Mouse (Mus musculus): ENCODE measurements at regions not wholly inside any gene's neighbourhood (a gene's known extent, or its start where the extent isn't known, plus 50 kb on each side); places are given as distances from the start of the nearest gene placed in this dataset.
"Not testable (repeated sequence)": the region's sequence is repeated elsewhere in the genome, so short reads cannot be mapped to it uniquely, and the experiment has no call there.

DNA sequence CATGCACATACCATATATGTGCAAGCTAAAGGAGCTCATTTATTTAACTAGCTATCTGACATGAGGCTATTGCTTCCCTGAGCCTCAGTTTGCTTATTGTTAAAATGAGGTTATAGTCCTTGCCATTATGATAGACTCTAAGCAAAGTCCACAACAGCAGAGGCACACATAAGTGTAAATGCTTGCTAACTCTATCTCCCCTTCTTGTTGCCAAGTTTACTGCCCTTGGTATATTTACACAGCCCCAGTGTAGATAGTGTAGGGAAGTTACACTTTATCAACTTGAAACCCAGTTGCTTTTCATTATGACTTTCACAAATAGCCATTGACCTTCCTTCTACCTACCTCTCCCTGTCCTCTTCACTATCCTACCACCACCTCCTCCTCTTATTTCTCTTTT is 782.6 kb upstream of the Agtr1b start:
- DNase-seq (ENCODE audit: low read depth, low spot score), result no peak

DNA sequence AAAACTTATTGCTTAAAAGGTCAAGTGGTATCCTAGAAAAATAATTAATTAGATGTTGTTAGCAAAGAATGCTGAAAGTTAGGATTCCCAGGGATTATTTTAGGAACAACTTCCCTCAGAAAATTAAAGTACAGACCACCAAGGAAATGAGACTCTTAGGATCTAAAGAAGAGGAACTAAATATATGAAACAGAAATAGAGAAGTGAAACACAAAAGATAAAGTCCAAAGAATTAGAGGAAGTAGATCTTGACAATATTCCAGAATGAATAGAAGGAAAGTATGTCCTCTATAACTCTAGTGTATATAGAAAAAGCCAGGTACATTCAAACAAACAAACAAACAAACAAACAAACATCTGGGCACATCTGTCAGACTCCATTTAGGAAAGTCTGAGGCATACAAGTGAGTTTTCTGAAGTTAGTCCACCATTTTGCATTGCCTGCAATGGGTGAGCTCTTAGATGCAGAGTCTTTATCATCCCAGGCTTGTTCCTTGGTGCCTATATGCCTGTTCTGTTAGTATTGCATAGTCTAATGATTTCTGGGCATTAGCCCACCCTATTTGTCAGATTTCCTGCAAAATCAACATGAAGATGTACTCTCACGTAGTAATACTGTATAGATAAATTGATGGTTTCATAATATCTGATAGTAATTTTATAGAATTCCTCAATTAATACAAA is 762.0 kb upstream of the Agtr1b start:
- no peak for DNase-seq (ENCODE audit: low read depth, low spot score)

DNA sequence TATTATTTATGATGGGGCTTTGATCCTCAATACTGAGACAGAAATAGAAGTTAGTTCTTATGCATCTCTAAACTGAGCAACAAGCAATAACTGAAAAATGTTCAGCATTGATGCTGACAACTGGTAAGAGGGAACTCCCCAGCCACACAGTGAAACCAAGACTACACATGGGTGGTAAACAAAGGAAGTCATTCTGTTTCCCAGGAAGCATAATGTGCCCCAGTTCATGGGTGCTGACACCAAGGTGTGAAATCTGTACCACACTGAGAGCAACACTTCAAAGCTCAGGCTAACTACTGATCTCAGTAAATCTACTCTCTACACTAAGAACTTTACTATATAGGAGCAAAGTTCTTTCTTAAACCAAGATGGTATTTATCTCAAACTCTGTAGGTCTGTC is 759.2 kb upstream of the Agtr1b start:
- no peak for DNase-seq (ENCODE audit: low read depth, low spot score)

DNA sequence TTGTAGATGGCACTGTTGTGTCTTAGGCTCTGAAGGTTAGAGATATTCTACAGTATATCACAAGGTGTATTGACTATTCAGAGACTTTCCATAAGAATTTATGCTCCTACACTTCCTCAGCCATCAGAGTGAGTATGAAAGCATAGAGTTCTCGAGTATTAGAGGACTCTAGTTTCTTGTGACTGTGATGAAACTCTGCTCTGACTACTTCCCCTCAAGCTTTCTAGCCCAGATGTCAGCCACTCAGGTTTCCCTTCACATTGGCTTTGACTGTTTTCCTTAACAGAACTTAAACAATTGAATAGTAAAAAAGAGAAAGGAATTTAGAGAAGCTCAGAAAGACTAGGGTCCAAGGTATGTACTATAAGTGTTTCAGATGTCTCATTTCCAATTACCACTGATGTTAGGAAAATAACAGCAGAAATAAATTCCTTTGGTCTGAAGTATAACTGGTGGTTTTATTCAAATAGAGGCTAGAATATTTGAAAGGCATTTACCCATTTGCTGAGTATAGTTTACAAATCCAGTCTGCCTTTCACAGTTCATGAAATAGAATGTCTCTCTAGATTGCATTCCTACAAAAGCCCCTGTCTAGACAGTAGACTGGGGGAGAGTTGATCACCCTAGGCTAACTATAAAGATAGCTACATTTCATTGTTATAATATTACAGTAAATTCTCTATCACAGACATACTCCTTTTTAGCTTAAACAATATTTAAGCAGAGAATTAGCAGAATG is 751.4 kb upstream of the Agtr1b start:
- no peak for DNase-seq (ENCODE audit: low read depth, low spot score)

DNA sequence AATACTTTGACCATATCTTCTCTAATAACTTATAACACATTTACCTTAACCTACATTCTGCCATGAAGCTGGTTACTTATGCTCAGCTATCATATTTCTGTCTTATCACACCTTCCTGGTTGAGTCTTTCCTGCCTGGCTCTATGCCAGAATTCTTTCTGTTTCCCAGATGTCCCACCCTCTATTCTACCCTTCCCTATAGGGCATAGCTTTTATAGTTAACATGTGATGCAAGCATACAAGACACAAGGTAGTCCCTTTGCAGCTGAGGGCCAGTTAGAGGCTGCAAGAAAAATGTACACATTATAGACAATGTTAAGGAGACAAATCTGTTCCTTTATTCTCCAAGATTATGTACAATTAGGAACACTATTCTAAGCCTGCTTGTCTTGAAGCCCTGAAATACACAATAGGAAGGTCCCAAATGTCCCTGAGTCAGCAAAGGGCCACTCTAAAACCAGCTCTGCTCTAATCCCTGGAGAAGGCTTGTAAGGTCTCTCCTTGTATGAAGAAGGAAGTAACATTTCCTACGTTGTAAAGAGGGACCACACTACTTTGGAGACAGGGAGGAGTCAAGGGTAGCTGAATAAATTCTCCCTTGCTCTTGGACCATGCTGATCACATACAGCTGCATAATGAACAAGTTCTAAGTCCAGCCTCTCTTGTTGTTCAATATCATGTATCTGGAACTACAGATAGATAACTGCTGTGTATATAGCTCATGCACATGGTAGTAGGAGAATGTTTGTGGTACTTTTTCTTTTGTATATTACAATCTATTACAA is 745.0 kb upstream of the Agtr1b start:
- no peak for DNase-seq (ENCODE audit: low read depth, low spot score)

DNA sequence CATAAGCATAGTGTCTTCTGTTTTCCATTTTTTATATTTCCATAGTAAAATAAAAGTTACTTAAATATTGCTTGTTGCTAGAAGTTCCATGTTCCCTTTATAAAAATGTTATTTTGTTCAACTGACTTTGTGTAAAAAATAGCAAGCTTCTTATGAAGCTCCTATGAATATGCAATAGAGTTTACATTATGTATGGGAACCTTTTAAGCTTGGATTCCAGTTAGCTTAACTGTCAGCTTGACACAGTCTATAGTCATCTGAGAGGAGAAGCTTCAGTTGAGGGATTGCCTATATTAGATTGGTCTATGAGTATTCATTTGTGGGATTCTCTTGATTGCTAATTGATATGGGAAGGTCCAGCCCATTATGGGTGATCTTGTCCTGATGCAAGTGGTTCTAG is 723.2 kb upstream of the Agtr1b start:
- no peak for DNase-seq (ENCODE audit: low read depth, low spot score)

DNA sequence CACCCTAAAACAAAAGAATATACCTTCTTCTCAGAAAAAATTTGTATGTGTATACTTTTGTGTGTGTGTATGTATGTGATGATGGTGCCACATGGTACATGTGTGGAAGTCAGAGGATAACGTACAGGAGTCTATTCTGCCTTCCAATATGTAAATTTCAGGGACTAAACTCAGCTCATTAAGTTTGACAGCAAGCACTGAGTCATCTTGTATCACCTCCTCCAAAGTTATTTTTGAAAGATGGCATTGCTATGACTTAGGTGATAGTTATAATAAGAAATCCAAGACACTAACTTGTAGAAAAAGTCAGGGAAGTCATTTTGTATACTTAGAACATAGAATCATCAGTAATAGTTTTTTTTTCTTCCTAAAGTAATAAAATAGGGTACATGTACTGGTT is 719.4 kb upstream of the Agtr1b start:
- DNase-seq (ENCODE audit: low read depth, low spot score), result no peak

DNA sequence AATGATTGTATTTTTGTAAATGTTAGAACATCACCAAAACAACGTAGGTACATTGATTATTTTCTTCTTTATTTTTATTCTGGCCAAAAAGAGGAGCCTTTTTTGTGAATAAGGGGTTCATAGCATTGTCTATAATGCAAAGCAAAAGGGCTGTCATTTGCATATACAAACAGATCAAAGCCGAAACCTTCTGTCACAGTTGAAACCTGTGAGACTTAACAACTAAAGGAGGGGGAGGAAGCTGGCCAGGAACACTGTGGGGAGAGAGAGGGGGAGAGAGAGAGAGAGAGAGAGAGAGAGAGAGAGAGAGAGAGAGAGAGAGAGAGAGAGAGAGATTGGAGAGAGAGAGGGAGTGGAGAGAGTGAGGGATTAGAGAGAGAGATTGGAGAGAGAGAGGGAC is 710.6 kb upstream of the Agtr1b start:
- DNase-seq (ENCODE audit: low read depth, low spot score), result no peak

DNA sequence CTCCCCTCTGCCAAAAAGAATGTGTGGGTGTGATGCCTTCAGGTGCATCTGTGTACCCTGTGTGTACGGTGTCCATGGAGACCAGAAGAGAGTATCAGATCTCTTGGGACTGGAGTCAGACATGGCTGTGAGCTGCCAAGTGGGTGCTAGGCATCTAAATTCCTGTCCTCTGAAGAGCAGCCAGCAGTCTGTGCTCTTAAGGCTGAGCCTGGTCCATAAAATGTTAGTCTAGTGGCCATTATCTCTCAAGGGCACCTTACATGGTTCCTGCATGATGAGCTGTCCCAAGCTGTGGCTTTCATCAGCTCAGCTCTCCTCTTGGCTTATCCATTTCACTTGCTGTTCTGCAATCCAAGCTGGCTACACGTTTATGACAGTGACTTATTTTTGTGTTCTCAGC is 686.4 kb upstream of the Agtr1b start:
- DNase-seq (ENCODE audit: low read depth, low spot score), result not testable (repeated sequence)

DNA sequence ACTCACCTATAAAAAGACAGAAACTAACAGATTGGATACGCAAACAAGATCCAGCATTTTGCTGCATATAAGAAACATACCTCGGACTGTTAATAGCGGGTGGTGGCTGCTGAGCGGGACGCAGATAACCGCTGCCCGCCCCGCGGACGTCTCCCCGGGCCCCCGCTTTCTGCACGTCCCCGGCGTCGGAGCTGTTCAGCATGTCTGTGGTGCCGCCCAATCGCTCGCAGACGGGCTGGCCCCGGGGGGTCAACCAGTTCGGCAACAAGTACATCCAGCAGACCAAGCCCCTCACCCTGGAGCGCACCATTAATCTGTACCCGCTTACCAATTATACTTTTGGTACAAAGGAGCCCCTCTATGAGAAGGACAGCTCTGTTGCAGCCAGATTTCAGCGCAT is 682.4 kb upstream of the Agtr1b start:
- DNase-seq (ENCODE audit: low read depth, low spot score), result not testable (repeated sequence)

DNA sequence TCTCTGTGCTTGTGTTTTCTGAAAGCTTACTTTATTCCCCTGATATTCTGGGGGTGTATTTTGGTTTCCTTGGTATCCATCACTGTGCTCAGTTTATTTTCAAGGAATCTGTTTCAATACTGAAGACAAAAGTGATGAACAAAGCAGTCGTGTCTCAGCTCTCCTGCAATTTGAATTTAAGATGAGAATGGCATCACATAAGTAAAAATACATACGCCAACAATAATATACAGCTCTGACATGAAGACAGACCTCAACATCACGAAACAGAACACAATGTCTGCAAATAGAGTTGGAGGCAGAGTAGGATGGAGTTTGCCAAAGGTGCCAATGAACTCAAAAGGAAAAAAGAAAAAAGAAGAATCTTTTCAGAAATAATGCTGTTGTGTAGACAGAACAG is 679.0 kb upstream of the Agtr1b start:
- no peak for DNase-seq (ENCODE audit: low read depth, low spot score)

DNA sequence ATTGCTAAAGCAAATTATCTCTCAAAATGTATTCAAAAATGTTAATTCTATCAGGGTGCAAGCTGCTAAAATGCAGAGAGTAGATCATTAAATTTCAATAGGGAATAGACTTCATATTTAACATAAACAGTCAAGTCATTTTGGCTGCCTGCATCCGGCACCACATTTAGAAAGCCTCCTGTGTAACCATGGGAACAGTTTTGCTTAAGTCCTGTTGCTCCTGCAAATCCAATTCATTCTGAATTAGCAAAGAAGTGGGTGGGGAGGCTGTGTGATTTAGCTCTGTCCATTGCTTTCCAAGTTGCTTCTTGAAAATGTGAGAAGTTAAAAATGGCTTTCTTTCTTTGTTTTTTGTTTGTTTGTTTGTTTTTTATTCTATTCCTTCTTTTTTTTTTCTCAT is 658.9 kb upstream of the Agtr1b start:
- peak; percentile 73 for DNase-seq (ENCODE audit: low read depth, low spot score)

DNA sequence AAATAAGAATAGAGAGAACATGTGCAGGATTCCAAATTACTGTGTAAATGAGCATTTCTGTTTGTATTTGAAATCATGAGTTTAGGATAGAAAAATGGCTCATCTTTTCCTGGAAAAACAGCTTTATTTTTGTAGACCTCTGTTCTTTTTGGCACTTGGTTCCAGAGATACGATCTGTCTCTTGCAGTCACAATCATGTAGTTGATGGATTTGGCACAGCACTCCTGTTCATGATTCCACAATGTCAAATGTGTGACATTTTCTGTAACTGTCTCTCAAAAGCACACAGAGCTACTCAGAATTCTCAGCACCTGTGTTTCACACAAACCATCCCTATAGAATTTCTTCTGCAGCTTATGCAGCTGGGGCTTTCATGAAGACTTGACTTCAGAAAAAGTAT is 654.0 kb upstream of the Agtr1b start:
- peak; percentile 55 for DNase-seq (ENCODE audit: low read depth, low spot score)

DNA sequence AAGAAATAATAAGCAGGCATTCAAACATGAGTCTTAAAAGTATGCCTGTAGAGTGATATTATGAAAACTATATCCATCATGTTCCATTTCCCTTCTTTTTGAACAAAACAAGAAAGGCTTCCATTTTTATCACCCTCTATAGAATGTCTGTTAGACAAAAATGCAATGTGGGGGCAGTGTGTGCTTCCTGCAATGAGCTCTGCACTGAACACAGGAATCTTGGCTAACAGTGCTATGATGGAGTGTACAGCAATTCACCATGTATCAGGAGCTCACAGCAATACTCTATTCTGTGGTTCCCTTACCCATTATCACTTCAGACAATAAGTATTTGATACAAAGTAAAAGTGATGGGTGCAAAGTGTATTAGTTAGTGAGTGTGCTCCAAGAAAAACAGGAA is 653.3 kb upstream of the Agtr1b start:
- no peak for DNase-seq (ENCODE audit: low read depth, low spot score)

DNA sequence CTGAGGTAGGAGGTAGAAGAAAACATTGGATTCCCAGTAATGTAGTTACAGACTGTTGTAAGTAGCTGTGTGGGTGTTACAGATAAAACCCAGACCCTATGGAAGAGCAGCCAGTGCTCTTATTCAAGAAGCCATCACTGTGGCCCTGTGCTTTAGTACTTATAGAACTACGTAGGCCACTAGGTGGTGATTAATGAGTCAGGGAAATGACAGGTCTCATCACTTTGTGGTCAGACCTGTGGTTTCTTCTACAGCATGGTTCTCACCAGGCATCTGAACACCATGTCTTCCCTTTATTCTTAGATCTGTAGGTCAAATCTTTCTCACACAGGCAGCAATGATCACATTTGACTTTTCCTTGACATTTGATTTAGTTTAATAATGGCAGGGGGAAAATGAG is 642.7 kb upstream of the Agtr1b start:
- DNase-seq (ENCODE audit: low read depth, low spot score), result no peak

DNA sequence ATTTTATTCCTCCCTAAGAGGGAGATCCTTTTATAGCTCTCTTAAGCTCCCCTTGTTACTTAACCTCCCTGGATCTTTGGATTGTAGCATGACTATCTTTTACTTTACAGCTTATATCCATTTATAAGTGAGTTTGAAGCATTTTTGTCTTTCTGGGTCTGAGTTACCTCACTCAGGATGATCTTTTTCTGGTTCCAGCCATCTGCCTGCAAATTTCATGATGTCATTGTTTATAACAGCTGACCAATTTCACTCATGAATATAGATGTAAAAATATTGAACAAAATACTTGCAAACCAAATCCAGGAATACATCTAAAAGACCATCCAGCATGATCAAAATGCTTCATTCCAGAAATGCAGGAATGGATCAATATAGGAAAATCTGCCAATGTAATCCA is 631.3 kb upstream of the Agtr1b start:
- DNase-seq (ENCODE audit: low read depth, low spot score), result no peak

DNA sequence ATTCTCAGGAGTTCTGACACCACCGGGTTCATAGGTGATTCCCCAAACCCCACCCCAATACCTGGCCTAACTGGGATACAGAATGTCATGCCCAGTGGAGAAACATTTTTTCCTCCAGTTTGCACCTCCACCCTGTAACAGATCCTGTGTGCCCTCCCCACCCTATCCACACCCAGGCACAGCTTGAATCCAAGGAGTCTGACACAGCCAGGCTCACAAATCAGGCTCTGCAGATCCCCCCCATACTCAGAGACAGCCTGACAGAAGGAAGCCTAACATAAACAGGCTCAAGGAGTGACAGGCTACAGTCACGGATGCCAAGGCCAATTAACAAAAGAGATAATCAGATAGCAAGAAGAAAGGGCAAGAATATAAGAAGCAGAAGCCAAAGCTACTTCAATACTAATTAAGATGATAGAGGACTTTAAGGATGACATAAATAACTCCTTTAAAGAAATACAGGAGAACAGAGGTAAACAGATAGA is 622.6 kb upstream of the Agtr1b start:
- DNase-seq (ENCODE audit: low read depth, low spot score), result no peak

DNA sequence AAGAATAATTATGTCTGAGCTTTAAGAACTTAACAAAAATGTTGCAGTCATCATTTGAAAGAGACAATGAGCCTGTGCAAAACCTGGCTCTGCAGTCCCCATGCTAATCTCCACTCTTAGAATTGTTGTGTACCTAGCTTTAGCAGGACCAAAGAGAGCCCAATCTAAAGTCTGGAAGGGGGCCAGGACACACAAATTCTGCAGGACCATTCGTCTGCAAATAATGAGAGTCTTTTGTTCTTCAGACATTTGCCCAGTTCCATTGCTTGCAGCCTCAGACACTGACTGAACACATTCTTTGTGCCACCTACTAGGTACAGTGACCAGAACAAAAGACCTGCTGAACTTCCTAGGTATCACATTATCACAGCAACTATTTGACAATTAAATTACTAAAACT is 620.0 kb upstream of the Agtr1b start:
- no peak for DNase-seq (ENCODE audit: low read depth, low spot score)

DNA sequence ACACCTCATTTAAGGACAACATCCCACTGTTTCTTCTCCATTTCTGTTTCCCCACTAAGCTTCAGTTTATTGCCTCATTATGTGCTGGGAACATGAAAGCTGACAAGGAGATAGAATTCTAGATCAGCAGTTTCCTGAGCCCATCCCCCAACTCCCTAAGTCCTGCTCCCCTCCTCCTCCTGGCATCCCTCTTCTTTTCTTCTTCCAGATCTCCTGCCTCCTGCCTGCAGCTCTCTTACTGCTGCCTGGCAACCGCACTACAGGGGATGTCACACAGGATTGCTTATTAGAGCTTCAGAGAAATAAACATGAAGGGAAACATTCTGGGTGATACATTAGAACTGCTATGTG is 619.4 kb upstream of the Agtr1b start:
- peak; percentile 74 for DNase-seq (ENCODE audit: low read depth, low spot score)

DNA sequence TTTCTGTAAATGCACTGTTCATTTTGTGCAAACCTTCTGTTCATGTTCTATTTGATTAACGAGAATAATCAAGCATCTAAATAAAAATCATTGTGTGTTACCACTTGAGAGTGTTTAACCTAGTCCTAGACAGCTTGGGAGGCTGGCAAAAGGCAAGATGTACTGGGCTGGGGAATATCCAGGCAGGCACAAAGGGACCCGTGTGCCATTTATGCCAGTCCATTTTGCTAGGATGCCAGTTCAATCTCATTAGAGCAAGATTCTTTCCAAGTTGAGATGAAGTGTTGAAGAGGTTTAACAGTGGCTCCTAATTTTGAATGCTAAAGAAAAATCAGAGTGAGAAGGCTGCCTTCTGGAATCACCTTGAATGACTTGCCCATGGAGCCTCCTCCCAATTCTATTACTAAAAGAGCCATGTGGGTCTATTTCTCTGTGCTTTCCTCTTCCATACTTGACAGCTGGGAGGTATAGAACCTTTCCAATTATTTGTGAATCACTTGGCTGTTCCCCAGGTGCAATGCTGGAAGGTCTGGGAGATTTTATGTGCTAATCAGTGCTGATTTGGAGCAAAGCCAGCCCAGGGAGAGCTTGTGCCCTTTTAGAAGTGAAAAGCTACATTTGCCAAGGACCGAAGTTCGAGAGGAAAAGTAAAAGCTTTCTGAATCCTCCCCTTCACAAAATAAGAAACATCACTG is 618.9 kb upstream of the Agtr1b start:
- DNase-seq (ENCODE audit: low read depth, low spot score), result peak; percentile 68

DNA sequence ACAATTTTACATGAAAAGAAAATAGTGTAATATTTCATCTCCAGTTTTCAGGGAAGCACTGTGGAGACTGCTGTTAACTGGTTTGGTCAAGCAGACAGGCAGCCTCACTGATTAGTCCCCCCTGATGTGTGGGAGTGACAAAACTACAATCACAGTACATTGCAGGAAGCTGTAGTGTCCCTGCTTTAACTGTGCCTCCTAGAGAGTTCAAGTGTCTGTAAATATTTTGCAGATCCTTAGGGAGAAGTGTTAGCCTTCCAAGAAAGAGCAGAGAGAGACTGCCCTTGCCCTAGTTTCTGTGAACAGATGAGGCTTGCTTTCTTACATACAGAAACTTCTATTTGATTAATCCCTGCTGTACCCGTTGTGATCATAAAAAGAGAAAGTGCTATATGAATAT is 617.2 kb upstream of the Agtr1b start:
- no peak for DNase-seq (ENCODE audit: low read depth, low spot score)

DNA sequence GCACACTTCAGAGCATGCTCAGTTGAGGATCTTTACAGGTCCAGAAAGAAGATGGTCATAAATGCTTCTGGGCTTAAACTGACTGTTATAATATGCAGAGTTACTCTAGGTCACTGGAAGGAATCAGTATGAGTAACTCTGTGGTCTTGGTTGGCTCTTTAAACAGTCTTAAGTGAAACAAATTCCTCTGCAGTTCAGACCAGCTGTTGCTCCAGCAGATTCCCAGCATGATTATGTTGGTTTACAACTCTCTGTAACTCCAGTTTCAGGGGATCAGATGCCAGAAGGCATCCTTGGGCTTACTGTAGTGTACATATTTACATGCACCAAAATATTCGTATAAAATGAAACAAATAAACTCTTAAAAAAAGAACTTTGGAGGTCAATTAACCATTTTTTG is 606.1 kb upstream of the Agtr1b start:
- no peak for DNase-seq (ENCODE audit: low read depth, low spot score)
